Mouse (Mus musculus) c-Kit-negative CD71-positive TER-119-positive erythroid progenitor cells, embryonic 14.5 days (primary cell): ENCODE data around the gene Gimap5.

ENCODE experiments used
- DNase-seq: peaks from one replicate; pipeline ENCODE4 v3.0.0-alpha.2; 2013; ENCODE audit warnings: low read depth, low spot score

Gene Gimap5

GRCm38 (mm10) chr6:48745959-48746889 is at the start of gene Gimap5:
TSS of gene Gimap5 (plus strand) at chr6:48746197.
- DNase-seq = no peak

GRCm38 (mm10) chr6:48696830-48697554 is 49.0 kb upstream of the Gimap5 start:
- DNase-seq = no peak

DNA sequence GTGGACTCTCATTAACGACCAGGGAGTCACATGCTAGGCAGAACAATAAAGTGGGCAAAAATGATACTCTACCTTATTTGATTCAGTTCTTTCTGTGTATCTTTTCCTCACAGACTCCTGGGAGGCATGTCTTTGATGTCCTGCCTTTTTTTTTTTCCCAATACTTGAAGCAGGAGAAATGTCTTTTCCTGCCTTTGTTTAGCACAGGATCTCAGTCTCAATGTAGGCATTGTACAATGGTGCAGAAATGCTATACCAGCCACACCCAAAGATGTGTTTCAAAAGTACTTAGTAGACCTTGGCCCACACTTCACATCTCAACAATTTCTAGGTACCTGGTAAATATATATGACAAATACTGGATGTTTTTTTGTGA is 48.5 kb upstream of the Gimap5 start:
- DNase-seq = no peak

DNA sequence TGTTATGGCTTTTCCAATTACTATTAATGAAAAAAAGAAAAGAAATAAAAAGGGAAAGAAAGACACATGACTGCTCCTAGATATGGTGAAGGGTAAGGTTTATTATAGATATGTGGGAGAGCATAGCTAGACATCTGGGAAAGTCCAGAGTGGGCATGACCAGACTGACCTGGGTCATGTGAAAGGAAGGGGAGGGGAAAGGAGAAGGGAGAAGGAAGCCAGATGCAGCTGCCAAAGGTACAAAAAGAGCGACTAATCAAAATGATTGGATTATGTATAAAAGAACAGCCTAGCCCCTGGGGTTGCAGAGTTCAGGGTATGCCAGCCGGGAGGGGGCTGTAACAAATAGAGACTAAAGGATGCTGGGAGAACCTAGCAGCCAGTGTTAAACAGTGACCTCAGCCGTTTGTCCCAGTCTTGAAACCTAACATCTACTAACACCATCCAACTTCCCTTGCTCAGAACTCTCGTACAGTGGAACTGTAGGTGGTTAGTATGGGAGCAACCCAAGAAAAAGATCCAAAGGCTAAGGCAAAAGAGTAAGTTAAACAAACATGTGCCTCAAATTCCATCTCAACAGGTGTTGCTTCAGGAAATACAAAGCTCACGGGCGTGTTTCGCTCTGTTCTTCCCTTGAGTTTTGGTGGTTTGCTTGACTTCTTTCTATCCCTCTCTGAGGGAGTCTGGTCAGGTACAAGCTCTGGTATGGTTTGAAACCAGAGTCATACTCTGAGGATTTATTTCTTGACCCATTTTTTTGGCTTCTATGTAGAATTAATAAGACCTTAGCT is 47.7 kb upstream of the Gimap5 start:
- DNase-seq = no peak

- DNase-seq = no peak
Observed at GRCm38 (mm10) chr6:48698888-48699287, 47.1 kb upstream of the Gimap5 start.

GRCm38 (mm10) chr6:48700251-48701075 is 45.5 kb upstream of the Gimap5 start:
- DNase-seq = no peak

DNA sequence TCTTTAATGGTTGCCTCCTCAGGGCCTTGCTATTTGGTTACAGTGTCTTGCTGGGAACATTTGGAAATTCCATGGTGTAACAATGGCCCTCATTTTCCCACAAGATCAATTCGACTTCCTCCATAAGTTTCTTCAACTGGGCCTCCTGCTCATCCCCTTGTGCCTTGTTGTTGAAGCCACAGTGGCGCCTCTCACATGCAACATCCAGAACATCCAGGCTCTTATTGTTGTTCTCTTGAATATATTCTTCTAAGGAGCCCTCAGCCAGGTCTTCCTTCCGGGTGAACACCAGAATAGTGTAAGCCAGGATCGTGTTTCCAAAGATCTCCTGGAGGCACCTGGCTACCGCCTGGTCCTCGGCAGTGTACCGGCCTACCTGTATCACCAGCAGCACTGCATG is 43.9 kb upstream of the Gimap5 start:
- no peak for DNase-seq

DNA sequence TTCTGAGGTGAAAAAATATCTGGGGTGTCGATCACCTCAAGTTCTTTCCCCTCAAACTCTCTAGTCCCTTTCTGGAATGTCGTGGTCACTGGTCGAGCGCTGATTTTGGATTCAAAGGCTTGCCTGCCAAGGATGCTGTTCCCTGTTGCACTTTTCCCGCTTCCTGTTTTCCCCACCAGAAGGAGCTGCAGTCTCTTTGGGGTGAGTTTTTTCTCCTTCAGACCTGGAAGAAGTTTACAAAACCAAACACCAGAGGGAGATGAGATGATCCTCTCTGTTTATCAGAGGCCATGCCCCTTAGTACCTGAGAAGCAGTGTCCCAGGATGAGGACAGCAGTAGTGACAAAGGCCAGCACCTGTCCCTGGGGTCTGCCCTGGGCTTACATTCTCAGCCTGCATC is 43.4 kb upstream of the Gimap5 start:
- DNase-seq = no peak

- no peak for DNase-seq
Observed at GRCm38 (mm10) chr6:48704146-48704545, 41.9 kb upstream of the Gimap5 start.

DNA sequence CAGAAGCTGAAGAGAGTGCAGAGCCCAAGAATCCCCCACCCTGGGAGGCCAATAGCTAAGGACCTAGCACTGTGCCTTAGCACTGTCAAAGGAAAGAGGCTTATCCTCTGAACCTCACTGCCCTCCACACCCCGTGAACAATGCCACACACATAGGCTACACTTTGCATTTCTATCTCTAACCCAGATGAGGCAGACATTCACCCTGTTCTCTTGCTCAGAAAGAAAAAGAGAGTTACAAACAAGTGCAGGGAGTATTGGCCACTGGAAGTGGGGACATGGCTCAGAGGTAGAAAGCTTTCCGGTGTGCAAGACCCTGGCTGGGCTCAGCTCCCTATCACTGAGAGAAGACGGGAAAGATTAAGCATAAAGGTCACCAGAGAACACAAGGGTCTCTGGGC is 39.9 kb upstream of the Gimap5 start:
- no peak for DNase-seq

DNA sequence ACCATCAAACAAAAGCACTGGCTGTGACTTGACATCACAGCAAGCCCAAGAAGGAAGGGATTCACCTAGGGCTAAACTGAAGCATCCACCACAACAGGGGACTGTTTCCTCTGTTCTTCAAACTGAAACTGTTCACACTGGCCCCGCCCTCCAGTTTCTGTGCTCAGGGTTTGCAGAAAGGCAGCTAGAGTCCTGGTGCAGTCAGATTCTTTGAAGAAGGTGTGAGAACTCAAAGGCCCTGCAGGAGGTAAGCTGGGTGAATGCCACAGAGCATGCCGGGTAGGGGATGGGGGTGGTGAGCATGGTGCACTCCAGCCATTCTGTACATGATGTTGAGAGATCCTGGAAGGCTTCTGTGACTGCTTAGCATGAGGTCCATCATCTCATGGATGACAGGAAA is 27.5 kb upstream of the Gimap5 start, which contains the start of the genes Gm28053 and Gimap7:
Gm28053 (plus strand) TSS at position 153 of the 400 bp plus-strand sequence.
Gimap7 (plus strand) TSS at position 167 of the 400 bp plus-strand sequence.
- no peak for DNase-seq

DNA sequence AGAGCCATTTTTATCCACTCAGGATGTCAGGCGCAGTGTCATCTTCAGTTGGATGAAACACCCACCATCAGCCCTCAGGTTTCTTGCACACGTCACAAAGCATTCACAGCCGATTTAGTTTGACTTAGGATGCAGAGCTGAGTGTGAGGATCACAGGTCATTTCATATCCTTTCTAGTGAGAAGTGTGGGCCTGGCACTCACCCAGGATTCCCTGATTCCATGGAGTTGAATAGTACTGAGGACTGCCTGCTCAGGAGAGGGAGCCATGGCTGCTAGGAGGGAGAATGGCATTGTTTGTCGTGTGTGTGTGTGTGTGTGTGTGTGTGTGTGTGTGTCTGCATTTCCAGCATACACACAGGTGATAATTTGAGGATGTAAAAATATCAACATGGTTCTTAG is 25.7 kb upstream of the Gimap5 start:
- DNase-seq = no peak

DNA sequence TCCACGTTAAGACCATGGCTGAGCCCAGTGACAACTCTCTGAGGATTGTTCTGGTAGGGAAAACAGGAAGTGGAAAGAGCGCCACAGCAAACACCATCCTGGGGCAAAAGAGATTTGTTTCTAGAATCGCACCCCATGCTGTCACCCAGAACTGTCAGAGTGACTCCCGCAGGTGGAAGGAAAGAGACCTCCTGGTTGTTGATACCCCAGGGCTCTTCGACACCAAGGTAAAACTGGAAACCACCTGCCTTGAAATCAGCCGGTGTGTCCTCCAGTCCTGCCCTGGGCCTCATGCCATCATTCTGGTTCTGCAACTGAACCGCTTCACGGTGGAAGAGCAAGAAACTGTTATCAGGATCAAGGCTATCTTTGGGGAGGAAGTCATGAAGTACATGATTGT is 22.5 kb upstream of the Gimap5 start:
- DNase-seq = no peak

- no peak for DNase-seq
Observed at GRCm38 (mm10) chr6:48725476-48725875, 20.5 kb upstream of the Gimap5 start.

GRCm38 (mm10) chr6:48727761-48728160 is 18.2 kb upstream of the Gimap5 start:
- DNase-seq = no peak

DNA sequence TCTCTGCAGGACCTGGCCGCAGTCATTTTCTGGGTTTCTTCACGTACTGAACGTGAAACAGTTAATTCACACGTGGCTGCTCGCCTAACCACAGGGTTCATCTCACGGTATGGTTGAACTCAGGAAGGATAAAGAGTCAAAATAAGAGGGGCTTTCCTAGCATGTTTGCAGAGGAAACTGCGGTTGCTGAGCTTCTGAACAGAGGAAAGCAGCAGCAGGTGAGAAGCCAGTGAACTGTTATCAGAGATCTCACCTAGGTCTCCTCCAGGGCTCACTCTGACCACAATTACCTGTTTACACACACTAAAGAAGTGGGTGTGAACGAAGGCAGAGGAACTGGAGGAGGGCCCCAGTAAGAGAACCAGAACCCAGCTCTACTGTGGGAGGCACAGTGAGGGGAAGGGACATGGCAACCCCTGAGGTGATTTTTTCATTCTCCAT is 13.1 kb upstream of the Gimap5 start:
- DNase-seq = no peak

DNA sequence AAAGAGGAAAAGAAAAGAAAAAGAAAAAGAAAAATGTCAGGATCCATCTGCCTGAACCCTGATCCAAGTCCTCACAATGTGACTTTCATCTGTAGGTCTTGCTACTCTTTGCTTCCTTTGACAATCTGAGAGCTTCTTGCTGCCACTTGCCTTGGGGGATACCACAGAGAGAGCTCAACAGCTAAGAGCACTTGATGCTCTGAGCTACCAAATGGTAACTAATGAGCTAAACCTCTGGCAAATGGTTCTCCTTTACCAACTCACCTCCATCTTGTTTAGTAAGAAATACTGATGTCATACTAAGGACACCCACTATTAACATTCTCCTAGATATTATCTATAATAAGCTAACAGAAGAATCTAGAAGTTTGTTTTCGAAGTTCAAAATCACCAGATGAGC is 12.3 kb upstream of the Gimap5 start:
- no peak for DNase-seq

DNA sequence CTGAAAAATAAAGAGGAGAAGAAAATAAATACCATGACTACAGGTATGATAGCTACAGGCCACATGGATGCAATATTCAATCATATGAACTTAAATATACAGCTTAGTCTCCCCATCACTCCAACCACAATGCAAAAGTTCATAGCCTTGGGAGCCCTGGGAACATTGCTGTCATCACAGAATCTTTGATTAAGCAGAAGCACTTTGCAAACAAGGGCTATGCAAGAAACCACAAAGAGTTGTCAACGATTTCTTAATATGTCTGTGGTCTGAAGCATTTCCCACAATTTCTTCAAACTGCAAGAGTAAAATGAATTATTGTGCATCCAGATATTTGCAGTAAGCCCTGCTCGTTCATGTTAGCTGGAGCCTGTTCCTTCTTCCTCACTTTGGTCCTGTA is 8.9 kb upstream of the Gimap5 start:
- no peak for DNase-seq

DNA sequence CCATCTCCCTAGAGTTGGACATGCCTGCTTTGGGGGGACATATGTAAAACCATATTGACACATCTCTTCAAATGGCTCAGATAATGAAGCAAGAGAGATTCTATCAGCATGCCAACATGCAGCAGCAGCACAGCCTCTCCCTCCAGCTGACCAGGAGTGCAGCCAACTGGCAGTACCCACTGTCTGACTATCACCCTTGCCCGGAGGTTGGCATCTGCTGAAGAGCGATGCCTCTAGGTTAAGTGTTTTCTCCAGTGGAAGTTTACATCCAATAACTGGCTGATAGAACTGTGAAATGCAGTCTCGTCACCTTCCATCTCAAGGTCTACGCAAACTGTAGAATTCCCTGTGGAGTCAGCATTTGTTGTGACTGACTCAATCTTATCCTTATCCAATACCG is 8.3 kb upstream of the Gimap5 start:
- DNase-seq = no peak

DNA sequence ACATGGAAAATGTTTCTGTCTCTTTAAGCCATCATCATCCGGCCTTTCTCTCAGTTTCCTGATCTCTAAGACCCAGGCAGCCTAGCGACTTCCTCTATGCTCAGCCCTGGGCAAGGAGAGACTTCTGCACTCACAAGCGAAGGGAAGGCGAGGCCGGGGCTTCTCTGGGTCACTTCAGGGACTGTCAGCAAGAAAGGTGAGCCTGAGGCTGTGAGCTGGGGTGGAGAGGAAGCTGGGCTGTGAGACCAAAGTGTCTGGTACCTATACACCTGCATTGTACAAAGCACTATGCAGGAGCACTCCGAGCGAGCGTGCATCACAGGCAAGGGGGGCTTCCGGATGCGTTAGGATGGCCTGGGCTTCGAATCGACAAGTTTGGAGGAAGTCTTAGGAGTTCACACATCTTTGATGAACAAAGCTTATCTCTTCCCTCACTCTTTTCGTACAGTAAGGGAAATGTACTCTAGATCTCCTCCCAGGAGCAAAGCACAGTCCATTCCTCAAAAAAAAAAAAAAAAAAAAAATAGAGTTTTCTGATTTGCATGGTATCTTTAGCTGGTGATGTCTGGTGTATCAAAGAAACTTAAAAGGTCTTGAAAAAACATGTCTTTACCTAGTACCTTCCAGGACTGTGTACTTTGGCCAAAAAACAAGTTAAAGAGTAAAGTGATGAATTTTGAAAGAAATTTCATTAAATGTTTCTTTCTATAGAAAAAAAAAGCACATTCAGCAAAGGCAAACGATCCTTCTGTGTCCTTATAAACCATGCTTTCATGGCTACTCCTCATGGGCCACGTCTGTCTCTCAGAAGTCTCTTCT is 6.8 kb upstream of the Gimap5 start, which contains the start of gene Gimap1:
Gimap1 (plus strand) TSS at position 94 of the 819 bp plus-strand sequence.
- DNase-seq = no peak
